Mouse (Mus musculus): ENCODE data around the gene 4930452B06Rik.

The 4930452B06Rik gene

GRCm38 (mm10) chr14:8525232-8525631, 140.8 kb downstream of the 4930452B06Rik start:
- DNase-seq (ENCODE audit: low read depth, low spot score): no peak

DNA sequence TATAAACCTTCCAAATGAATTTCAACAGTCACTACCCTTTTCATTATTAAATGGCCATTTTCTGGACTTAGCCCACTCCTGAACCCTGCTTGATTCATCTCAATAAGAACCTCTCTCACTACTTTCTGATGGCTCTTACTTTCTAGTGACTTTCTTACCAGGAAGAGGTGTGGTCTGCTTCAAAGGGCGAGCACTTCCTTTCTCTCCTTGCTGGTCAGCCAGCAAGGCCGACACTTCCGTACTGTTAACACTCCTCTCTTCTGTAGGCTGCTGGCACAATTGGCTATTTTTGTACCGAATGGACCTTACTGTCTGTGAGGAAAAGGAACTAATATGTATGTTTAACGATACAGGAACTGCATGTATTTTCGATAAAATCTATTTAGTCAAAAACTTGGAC, 148.4 kb downstream of the 4930452B06Rik start:
- no peak for DNase-seq (ENCODE audit: low read depth, low spot score)

GRCm38 (mm10) chr14:8514071-8514470, 152.0 kb downstream of the 4930452B06Rik start:
- no peak for DNase-seq (ENCODE audit: low read depth, low spot score)

DNA sequence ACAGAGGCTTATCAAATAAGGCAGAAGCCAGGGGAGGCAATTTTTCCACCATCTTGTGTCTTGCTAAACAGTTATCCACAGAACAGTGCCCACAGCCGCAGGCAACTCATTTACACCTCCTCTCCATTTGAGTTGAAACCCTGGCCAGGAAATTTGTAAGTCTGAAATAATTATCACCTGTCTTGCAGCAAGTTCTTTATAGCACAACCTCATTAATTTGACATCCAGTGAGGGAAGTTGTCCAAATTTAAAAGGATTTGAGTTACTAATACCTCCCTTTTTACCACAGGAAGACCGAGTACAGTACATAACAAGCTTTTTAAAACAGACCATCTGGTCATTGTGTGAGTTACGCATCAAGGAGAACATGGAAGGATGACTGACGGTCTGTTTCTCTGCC, 154.8 kb downstream of the 4930452B06Rik start:
- DNase-seq (ENCODE audit: low read depth, low spot score): no peak

- DNase-seq (ENCODE audit: low read depth, low spot score): no peak
These were observed 155.6 kb downstream of the 4930452B06Rik start for GRCm38 (mm10) chr14:8510288-8510959.

DNA sequence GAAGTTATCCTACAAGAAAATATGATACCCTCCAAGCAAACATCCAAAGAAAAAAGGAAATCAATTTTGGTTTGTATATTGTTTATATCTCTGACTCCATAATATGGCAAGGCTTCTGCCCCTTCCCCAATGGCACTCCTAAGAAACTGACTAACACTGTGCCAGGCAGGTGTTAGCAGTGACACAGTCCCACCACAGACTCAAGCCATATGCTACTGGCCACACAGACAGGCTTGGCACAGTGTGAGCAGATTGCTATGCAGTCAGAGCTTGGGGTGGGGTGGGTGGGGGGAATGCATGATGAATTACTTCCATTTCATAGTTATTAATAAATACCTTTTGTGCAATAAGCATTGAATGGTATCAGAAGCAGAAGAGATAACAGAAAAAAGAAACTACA, 157.4 kb downstream of the 4930452B06Rik start:
- no peak for DNase-seq (ENCODE audit: low read depth, low spot score)

GRCm38 (mm10) chr14:8504206-8504605, 161.8 kb downstream of the 4930452B06Rik start:
- DNase-seq (ENCODE audit: low read depth, low spot score): no peak

- no peak for DNase-seq (ENCODE audit: low read depth, low spot score)
These were observed 162.7 kb downstream of the 4930452B06Rik start for GRCm38 (mm10) chr14:8503345-8503744.

- DNase-seq (ENCODE audit: low read depth, low spot score): no peak
These were observed 163.5 kb downstream of the 4930452B06Rik start for GRCm38 (mm10) chr14:8502496-8502895.

DNA sequence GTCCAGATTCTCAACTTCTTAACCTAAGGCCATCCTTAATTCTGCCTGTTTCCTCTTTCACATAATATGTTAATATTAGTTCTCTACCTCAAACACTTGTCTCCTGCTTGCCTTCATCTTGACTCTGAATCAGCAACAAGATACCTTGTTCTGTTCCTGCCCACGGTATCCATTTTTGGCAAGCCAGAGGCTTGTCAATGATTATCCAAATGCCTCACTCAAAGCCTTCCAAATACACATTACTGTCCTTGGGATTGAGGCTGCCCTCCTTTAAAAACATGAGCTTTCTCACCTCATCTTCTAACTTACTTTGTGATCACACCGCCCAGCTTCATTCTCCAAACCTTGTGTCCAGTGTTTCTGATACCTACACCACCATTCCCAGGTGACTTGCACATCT, 170.3 kb downstream of the 4930452B06Rik start:
- DNase-seq (ENCODE audit: low read depth, low spot score): no peak

GRCm38 (mm10) chr14:8494952-8495351, 171.1 kb downstream of the 4930452B06Rik start:
- DNase-seq (ENCODE audit: low read depth, low spot score): no peak

DNA sequence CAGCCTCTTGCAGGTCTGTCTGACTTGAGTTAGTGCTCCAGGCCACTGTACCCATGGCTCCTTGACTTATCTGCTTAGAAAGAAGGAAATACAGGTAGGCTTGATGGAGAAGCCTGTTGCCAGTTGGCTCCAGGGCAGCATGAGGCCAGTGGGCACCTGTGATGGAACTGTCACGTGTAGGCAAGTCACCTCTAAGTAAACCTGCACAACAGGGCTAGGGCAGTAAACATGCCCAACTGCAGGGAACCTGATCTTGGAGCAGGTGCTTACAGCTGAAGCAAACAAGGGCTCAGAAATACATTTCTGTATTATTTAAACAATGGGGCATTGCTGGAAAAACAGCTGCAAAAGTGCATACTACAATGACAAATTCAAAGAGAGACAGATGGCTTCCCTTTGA, 171.8 kb downstream of the 4930452B06Rik start:
- no peak for DNase-seq (ENCODE audit: low read depth, low spot score)

GRCm38 (mm10) chr14:8478098-8478497, 187.9 kb downstream of the 4930452B06Rik start:
- no peak for DNase-seq (ENCODE audit: low read depth, low spot score)

DNA sequence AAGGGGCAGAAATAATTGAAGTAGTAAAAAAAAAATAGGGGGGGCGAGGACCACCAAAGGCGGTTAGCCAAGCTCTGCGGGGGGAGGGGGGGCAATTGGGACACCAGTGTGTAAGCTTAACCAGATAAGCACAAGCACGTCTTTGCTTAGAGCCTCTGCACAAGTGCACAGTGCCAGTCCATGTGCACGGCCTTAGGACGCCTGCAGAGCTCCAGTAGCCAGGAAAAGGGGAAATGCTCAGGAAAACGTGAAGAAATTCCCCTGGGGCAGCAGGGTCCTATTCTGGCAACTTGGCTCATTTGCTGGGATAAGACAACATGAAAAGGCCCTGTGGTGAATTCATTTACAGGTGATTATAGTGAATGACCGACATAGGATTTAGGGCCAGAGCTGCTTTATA, 188.7 kb downstream of the 4930452B06Rik start:
- DNase-seq (ENCODE audit: low read depth, low spot score): no peak

DNA sequence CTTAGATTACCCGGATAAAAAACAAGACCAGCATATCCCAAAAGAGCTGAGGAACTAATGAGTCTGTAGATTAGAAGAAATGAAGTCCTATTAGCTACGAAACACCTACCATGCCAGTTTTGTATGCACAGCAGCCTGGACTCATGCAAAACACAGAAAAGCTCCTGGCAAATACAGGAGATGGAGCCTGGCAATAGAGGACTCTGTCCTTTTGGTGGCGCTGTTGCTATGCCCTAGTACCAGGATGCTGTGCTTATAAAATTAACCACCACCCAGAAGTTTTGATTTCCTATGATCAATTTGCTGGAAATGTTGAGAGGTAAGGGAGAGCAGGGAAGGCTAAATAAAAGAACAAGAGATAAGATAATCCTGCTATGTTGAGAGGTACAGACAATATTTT, 189.4 kb downstream of the 4930452B06Rik start:
- no peak for DNase-seq (ENCODE audit: low read depth, low spot score)

GRCm38 (mm10) chr14:8475851-8476250, 190.2 kb downstream of the 4930452B06Rik start:
- DNase-seq (ENCODE audit: low read depth, low spot score): no peak

GRCm38 (mm10) chr14:8472884-8473283, 193.2 kb downstream of the 4930452B06Rik start:
- no peak for DNase-seq (ENCODE audit: low read depth, low spot score)

DNA sequence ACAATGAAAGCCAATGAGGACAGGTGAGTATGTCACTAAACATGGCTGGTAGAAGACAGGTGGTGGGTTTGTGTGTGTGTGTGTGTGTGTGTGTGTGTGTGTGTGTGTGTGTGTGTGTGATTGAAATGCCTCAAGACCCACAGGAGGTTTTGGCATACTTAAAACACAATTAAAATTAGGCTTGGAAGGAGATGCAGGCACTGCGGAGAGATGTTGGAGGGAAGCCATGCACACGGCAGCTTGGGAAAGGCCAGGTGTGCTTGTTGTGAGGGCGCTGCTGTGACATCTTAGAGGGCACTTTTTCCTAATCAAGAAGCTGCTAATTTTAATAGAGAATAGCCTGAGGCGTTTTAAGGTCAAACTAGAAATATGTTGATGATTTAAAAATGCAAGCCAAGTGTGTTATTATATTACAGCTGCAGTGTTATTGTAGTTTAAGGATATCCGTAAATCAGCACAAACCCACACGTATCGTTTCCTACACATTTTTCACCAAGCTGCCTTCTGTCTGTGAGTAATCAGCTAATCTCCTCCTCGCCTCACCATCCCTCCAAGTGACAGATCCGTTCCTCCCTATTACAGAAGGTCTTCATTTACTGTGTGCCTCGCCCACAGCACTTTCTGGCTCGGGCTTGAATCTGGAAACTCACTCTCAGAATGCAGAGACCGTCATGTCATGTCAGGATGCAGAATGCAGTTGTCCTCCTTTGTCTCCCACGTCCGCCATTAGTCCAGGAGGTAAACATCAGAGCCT, 201.5 kb downstream of the 4930452B06Rik start:
- no peak for DNase-seq (ENCODE audit: low read depth, low spot score)

GRCm38 (mm10) chr14:8462973-8463372, 203.1 kb downstream of the 4930452B06Rik start:
- DNase-seq (ENCODE audit: low read depth, low spot score): no peak

DNA sequence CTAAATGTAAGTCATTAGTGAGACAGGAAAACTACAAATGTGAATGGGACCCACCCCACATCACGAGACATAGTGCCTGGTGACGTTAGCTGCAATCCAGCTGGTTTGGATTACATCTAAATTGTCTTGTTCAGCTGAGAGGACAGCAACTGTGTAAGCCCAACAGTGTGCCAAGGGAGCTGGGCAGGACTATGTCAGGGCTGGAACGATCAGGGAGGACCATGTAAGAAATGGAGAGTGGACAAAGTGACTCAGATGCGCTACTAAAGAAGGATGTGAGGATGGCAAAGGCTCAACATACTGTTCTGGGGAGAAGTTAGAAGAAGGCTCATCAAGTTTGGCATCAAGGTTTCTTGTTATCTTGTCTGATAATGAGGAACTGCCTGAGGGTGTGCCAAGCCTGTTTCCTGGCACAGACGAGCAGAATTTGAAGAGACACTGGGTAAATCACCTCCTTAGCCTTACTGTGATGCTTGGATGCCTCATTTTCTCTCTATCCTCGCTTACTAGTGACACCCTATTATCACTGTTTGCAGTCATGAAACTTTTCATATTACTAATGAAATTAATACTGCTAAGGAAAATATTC, 203.6 kb downstream of the 4930452B06Rik start:
- no peak for DNase-seq (ENCODE audit: low read depth, low spot score)

GRCm38 (mm10) chr14:8460226-8461129, 205.6 kb downstream of the 4930452B06Rik start:
- peak; percentile 50 for DNase-seq (ENCODE audit: low read depth, low spot score)

DNA sequence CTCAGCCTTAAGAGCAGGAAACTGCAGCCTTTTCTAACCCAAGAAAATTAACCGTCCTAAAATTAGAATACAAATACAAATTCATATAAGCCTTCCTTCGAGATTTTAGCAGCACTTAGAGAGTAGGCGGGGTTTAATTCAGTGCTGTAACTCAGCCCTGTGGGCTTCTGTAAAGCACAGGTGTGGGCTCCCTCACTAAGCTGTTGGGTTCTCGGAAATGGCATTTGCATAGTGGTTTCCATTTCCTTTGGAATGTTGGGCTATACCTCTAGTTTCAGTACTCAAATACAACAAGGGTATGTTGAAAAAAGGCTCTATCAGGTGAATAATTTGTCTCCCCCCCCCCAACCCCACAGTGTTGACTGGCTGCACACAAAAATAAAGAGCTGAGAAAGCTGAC, 206.3 kb downstream of the 4930452B06Rik start:
- no peak for DNase-seq (ENCODE audit: low read depth, low spot score)
